Mouse (Mus musculus) hindbrain, embryonic 13.5 days (tissue): Measurements from ENCODE around the gene Bsph2. TPM values are rescaled to one million over a fixed set of nuclear protein-coding genes. Genes with fewer than 3 reads are reported as not detected.

Experiments used
- ATAC-seq: fragments of 200-750 bp; cut with Nextera tagmentation; 2 replicates; pipeline ENCODE4 v1.8.0; 2017; ENCODE audit warnings: moderate TSS enrichment; ENCODE audit not compliant: low FRiP score
- H3K27ac ChIP-seq: fragments of 300-500 bp; sonication (generic); 2 replicates; pipeline ENCODE4 v1.5.1; 2015; ENCODE audit warnings: inconsistent platforms, mild to moderate bottlenecking, moderate library complexity
- H3K27me3 ChIP-seq: fragments of 300-500 bp; sonication (generic); 2 replicates; pipeline ENCODE4 v1.6.1; 2015; ENCODE audit warnings: mild to moderate bottlenecking, inconsistent platforms
- H3K36me3 ChIP-seq: fragments of 300-500 bp; sonication (generic); 2 replicates; pipeline ENCODE4 v1.6.1; 2015; ENCODE audit warnings: mild to moderate bottlenecking, inconsistent platforms
- H3K4me1 ChIP-seq: fragments of 300-500 bp; sonication (generic); replicated peaks from 2 replicates; pipeline ENCODE4 v1.6.1; 2015; ENCODE audit warnings: inconsistent platforms
- H3K4me2 ChIP-seq: fragments of 300-500 bp; sonication (generic); 2 replicates; pipeline ENCODE4 v1.6.1; 2015; ENCODE audit warnings: inconsistent platforms, mild to moderate bottlenecking, moderate library complexity
- H3K4me3 ChIP-seq: fragments of 300-500 bp; sonication (generic); 2 replicates; pipeline ENCODE4 v1.5.1; 2015; ENCODE audit warnings: mild to moderate bottlenecking, inconsistent platforms
- H3K9ac ChIP-seq: fragments of 300-500 bp; sonication (generic); 2 replicates; pipeline ENCODE4 v1.6.1; 2015; ENCODE audit warnings: mild to moderate bottlenecking, inconsistent platforms
- H3K9me3 ChIP-seq: fragments of 300-500 bp; sonication (generic); 2 replicates; pipeline ENCODE4 v1.6.1; 2016; ENCODE audit warnings: inconsistent platforms
- WGBS: fragments of 180-500 bp; shearing (Covaris S2); methylation state at CpG from one replicate; pipeline ENCODE4 v1.1.7; 2015; 5-methylcytosine and 5-hydroxymethylcytosine counted together
- polyA plus RNA-seq: library from polyadenylated mRNA; unstranded; fragments of >200 nt; fragmentation: Nextera tagmentation; extraction: Ambion mirVana; gene quantifications from 2 replicates; pipeline ENCODE4 v1.2.1, GENCODE M21; 2015

The Bsph2 gene
- polyA plus RNA-seq, result not detected in 2 replicates

DNA sequence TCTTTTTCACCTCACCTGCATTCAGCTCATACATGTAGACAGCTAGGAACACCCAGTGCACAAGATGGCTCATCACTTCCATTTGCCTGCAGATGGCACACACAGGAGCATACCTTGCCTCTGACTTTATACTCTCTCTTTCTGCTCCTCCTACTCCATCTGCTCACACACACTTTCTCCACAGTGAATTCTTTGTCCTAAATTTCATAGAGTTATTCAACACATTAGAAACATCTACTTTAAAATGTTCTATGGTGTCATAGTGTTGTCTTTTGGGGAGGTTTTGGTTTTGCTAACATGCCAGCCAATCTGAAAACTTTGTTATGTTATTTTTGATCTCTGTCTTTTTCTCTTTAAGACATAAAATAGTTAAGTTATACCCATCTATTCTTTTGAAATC lies at the start of gene Bsph2:
Gene Bsph2 (minus strand): TSS at position 101 of the 400 bp plus-strand sequence.
- Histone ChIP-seq H3K27me3 (no peaks in the 10 kb centered on the region), H3K4me2 (no peak within 1 kb of the TSS), H3K9me3 (peaks cover 32% of the 10 kb centered on the region), H3K4me3 (no peak within 1 kb of the TSS), H3K4me1 (no peaks in the 10 kb centered on the region), H3K9ac (no peak within 1 kb of the TSS), H3K36me3 (no peaks in the 10 kb centered on the region), H3K27ac (no peak within 1 kb of the TSS)
- ATAC-seq, result no peak

DNA sequence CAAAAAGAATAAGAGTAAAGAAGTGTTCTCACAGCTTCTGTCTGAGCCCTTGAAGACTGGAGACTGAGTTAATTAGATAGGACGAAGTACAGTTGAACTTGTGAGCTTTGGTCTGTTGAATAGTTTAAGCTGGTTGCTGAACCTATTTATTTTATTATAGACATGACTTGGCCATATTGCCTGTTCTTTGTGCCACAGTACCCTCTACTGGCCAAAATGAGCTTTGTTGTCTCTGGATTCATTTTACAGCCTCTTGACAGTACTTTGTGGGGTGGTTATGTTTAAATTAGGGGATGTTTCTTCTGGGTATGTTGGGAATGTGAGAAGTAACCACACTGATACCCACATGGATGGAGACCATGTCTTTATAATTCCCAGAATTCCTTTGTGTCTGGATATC lies 59.3 kb downstream of the Bsph2 start:
- Histone ChIP-seq H3K4me3 (no peak overlapping the region), H3K27me3 (no peaks in the 10 kb centered on the region), H3K4me2 (no peak overlapping the region), H3K9me3 (0 out of 2 replicates have a peak, but pooled peaks cover 4% of the 10 kb centered on the region), H3K27ac (no peak overlapping the region), H3K36me3 (no peaks in the 10 kb centered on the region), H3K4me1 (no peaks in the 10 kb centered on the region), H3K9ac (no peak overlapping the region)
- WGBS, result 88% methylated on average over 1 of the region's 1 CpGs
- ATAC-seq, result no peak

Other genes with a start within 250 kb of the Bsph2 start
- gene Pla2g4c, start 246.4 kb downstream of the Bsph2 start, polyA plus RNA-seq, result 0.92 and 1.2 TPM in 2 replicates
- not detected in 2 replicates for gene Cabp5, start 172.9 kb downstream of the Bsph2 start, polyA plus RNA-seq
- not detected in 2 replicates for gene Bsph1, start 120.2 kb downstream of the Bsph2 start, polyA plus RNA-seq
- gene Sult2a5, start 52.9 kb upstream of the Bsph2 start, polyA plus RNA-seq, result not detected in 2 replicates
- gene Sult2a2, start 162.4 kb upstream of the Bsph2 start, polyA plus RNA-seq, result not detected in 2 replicates